Mouse (Mus musculus) liver, adult (tissue): Measurements from ENCODE around the gene Hmgb1.

Experiments used
- GATA4 ChIP-seq: IDR thresholded peaks from 2 replicates; pipeline ENCODE4 v1.6.1; 2014; ENCODE audit warnings: mild to moderate bottlenecking, low read length; ENCODE audit not compliant: insufficient replicate concordance

The Hmgb1 gene

DNA sequence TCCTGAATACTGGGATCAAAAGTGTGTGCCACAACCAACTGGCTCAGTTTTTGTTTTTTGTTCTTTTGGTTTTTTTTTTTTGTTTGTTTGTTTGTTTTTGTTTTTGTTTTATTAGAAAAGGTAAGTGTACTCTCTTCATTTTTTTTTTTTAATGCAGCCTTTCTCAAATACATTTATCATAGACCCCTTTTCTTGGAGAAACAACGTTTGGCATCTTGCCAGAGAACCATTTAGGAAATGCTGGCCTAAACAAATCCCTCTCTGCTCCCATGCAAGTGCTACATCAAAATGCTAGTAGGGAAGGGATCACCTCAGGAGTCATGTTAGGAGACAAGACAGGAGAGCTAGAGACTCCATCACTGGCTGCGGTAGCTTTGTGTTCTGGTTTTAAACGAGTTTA lies 76.7 kb downstream of the Hmgb1 start:
- no peak for TF ChIP-seq GATA4

DNA sequence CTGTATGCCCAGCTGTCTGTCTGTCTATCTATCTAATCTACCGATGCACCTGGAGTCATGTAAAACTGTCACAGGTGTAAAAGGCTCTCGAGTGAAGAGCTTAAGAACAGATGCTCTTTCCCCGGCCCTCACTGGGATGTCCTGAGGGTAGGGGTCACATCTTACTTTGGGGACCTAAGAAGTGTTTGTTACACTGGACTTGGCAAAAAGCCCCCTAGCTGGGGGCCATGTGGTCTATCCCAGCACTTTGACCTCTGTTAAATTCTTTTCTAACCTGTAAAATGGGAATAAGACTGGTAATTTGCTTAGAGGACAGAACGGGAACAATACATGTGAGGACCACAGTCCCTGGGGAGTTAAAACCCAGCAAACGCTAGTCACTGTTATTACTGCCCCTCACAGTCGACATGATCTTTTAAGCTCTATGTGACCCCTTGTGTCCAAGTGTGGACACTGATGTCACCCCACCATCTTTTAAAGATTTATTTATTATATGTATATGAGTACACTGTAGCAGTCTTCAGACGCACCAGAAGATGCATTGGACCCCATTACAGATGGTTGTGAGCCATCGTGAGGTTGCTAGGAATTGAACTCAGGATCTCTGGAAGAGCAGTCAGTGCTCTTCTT lies 80.1 kb downstream of the Hmgb1 start:
- no peak for TF ChIP-seq GATA4

DNA sequence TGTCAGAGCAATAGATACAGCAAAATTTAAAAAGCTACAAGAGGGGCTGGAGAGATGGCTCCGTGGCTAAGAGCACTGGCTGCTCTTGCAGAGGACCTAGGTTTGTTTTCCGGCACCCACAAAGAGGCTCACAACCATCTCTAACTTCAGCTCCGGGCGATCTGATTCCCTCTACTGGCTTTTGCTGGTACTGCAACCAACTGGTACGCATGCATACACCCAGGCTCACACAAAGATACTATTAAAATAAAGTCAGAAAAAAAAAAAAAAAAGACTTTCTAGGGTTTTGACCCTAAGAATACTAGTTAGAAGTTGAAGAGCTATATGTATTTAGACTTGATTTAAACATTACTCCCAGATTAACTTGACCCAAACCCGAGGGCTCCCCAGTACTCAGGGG lies 82.4 kb downstream of the Hmgb1 start:
- TF ChIP-seq GATA4 = no peak

DNA sequence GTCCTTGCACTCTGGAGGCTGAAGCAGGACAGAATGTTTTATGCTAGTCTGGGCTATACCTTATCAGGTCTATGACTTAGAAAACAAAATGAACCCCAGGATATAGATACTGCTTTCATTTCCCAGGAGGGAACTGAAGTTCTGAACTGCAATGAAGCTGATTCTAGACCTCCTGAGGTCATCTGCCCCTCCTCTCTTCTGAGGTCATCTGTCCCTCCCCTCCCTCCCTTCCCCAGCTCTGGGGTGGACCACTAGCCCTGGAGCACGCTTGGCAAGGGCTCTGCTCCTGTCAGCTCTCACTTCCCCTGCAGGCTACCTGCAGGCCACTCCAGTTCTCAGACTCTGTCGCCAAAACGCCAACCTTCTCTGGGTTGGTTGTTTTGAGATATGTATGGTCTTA lies 84.2 kb downstream of the Hmgb1 start:
- TF ChIP-seq GATA4 = no peak

DNA sequence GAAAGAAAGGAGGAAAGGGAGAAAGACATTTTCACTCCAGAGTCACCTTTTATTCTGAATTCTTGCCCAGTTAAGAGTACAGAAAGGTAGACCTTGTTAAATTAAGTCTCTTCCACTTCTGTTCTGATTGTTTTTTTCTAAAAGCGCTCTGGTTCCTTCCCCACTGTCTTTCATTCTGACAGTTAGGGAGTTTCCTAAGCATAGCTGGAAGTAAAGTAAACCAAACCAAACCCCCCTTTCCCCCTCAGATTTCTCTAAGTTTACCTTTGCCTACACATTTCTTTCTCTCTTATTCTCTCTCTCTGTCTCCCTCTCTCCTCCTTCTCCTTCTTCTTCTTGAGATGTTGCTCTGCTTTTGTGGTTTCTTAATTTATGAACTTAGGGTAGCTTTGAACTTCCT lies 85.3 kb downstream of the Hmgb1 start:
- TF ChIP-seq GATA4 = no peak

DNA sequence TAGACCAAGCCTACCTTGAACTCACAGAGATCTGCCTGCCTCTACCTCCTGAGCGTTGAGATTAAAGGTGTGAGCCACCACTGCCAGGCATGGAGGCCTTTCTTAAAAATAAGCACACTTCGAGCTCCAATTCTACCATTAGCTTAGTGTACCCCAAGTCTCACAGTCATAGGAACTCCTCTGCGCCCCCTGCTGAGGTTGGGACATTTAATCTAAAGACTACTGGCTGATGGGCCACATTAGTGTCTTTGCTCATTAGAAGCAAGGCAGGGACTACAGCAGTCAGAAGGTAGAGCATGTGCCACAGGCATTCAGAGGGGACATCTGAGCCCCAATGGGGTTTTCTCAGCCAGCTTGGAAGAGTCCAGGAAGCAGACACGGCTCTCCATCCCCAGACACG lies 86.4 kb downstream of the Hmgb1 start:
- no peak for TF ChIP-seq GATA4

DNA sequence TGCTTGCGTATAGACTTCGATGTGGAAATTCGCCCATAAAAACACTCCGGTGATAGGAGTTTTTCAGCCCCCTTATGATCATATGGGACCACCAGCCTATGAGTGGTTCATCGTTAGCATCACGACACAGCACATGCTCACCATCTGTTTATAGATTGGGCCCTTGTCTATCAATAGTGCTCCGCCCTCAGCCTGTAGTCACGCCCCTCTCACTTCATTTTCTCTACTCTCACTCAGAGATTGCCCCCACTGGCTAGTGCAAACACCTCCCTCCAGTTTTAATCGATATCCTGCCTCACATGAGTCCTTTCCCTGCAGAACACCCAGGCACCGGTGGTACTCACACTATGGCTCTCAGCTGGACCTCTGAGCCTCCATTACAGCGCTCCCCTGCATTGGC lies 88.0 kb downstream of the Hmgb1 start:
- no peak for TF ChIP-seq GATA4

DNA sequence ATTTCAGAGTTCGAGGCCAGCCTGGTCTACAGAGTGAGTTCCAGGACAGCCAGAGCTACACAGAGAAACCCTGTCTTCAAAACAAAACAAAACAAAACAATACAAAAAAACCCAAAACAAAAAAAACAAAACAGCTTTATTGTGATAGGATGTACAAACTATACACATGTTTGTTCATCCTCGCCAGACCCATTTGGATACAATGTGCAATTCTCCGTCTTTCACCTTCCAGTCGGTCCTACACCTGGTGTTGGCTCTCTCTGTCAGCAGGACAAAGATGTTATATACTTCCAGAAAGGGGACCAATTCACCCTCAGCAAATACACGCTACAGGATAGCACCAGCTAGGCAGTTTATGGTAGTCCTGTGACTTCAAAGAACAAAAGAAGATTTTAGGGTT lies 91.4 kb downstream of the Hmgb1 start:
- no peak for TF ChIP-seq GATA4

DNA sequence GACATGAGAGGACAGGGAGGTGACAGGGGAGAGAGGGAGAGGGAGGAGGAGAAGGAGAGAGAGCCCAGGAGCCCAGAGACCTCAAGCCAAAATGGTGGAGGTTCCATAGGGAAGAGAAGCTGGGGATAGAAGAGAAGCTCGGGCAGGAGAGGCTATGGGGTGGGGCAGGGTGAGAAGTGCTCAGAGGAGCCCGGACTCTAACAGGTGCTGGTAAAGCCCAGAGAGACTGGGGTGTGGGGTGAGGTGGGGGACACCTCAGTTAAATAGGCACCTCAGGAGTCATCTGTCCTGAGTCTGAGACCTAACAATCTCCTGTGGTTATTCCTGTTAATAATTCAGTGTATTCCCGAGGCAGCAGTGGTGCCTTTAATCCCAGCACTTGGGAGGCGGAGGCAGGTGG lies 91.8 kb downstream of the Hmgb1 start:
- no peak for TF ChIP-seq GATA4

DNA sequence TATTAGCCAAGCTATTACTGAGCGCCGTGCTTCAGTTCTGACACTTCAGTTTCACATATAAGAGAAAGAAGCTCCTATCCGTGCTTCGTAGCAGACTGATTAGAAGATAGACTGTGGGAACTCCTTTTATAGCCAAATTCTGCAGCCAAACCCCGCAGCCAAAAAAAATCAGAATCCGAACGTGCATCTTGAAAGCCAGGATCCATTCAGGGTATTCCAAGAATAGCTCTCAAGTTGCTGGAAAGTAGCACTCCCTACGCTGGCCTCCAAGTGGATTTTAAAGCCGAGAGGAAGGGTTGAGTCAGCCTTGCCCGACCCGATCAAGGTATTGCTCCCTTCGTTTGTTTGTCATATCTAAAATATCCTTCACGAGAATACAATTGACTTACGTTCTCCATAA lies 93.0 kb downstream of the Hmgb1 start:
- TF ChIP-seq GATA4 = no peak

DNA sequence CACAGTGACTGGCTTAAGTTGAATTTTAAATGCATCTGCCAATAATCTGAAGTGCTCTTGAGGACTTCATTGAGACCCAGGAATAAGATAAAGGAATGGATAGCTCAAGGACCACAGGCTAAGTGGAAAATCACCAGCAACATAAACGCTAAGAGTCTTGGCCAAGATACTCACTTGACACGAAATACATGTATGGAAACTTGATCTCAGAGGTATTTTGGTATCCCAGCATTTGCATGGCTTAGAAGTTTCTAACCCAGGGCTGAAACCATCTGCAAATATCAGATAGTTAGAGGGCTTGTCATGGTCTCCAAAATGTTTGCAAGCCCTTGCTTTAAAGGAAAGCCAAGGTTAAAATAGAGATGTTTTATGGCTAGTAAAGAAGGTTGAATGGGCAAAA lies 94.4 kb downstream of the Hmgb1 start:
- TF ChIP-seq GATA4 = no peak

DNA sequence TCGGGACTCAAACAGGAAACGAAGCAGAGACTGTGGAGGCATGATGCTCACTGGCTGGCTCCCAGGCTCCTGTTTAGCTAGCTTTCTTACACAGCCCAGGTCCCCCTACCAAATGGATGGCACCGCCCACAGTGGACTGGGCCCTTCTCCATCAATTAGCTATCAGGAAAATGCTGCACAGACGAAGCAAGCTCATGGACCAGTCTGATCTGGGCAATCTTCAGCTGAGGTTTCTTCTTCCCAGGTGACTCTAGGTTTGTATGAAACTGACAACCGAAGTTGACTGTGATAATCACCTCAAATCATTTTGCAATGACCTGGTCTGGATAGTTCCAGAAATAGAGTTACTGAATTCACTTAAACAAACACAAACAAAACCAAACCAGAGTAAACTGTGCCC lies 94.8 kb downstream of the Hmgb1 start:
- no peak for TF ChIP-seq GATA4

DNA sequence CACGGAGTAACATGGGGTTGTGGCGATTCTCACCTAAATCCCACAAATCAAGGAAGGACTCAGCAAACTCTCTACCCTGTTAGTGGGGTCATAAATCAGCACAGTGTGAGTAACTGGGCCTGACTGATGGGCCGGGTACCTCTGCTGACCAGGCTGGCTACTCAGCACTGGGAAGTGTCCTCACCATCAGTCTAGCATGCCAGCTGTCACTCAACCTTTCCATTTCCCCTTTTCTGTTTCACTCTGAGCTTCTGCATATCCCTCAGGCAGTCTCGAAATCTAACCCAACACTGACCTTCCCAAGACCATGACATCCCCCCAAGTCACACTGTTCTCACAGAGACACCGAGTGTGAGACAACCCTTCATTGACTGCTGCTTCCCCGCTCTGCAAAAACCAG lies 95.4 kb downstream of the Hmgb1 start:
- TF ChIP-seq GATA4 = no peak

DNA sequence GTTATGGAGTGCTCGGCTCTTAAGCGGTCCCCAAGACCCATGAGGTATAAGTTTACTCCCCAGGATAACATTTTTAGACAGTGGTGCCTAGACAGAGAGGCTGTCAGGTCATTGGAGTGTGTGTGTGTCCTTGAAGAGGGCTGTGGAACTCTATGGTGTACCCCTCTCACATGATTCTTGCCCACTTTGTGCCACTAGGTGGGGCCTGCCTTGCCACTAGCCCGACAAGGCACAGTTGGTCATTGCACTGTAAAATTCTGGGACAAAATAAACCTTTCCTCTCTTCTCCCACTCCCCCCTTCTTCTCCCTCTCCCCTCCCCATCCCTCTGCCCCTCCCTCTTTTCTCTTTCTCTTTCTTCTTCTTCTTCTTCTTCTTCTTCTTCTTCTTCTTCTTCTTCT lies 96.1 kb downstream of the Hmgb1 start:
- no peak for TF ChIP-seq GATA4

DNA sequence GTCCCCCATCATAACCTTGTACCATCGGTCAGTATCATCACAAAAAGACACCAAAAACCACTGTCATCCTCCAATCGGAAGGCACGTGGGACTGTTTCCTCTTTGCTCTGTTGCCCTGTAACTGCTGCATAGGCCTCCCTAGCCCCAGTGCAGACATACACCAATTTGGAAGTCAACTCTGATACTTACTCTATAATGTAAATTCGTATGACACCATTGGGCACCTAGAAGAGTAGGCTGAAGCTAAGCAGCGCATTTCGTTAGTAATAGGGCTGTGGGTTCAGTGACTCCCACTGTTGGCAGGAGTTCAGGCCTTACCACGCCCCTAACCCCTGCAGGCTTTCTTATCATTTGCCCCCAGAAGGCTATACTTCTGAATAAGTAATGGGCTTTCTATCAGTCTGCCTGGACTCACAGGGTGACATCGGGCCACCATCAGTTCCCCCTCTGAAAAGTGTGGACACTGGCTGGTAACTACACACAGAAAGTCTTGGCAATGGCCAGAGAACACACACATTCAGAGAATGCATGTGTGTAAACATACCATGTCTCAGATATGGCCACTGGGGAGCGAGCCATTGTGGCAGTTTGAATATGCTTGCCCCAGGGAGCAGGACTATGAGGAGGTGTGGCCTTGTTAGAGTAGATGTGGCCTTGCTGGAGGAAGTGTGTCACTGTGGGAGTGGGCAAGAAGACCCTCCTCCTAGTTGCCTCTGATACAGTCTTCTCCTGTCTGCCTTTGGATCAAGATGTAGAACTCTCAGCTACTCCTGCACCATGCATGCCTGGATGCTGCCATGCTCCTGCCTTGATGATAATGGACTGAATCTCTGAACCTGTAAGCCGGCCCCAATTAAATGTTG lies 97.7 kb downstream of the Hmgb1 start:
- no peak for TF ChIP-seq GATA4

DNA sequence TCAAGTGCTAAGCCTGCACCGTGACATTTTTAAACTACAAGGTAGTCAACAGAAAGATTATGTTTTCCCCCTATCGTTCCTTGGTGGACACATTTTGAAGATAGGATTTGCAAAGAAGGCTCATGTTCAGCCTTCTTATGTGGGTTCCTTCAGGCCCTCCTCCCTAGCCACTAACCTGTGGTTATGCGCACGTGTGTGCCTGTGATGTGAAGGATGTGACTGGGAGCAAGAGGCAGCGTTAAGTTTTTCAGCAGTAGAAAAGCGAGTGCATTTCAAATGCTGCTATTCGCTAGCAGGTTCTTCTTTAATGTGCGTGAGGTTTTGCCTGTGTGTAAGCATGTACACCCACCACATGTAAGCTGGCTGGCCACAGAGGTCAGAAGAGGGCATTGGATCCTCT lies 103.8 kb downstream of the Hmgb1 start:
- no peak for TF ChIP-seq GATA4

DNA sequence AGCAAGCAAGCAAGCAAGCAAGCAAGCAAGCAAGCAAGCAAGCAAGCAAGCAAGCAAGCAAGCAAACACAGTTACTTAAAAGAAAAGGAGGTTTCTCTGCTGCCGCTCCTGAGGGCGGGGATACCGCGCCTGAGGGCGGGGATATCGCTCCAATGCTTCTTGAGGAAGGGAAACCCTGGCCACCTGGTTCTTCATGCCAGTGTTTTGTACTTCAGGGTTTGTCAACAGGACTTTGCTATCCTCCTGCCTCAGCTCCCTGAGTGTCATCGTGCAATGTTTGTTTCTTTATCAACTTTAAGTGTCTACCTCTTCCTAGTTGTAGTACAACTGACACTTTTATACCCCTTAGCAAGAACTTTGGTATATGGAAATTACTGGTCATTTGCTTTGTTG lies 104.5 kb downstream of the Hmgb1 start:
- TF ChIP-seq GATA4 = no peak
